Mouse (Mus musculus): Measurements from ENCODE around the gene Diaph3. TPM values are rescaled to one million over a fixed set of nuclear protein-coding genes. Genes with fewer than 3 reads are reported as not detected.

Gene Diaph3
- polyA plus RNA-seq, 1 experiment: 3.4 TPM

DNA sequence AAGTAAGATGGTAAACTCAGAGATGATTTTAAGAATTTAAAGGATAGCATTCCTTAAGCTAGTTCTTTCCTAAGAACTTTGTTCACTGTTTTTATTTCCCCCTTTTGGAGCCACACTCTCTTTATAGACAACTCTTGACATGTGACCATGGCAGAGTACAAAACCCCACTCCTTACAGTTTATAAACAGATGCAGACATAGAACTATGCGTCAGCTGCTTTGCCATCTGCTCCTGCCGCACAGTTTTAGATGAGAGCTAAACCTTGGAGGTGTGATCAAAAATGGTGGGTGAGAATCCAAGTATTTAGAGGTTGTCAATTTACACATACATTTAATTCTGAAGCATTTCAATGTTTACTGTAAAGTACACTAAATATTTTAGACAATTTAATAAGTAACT lies 367.7 kb downstream of the Diaph3 start:
- Histone ChIP-seq H3K36me3 (ENCODE audit: control insufficient read depth) (peaks cover 6% of the 10 kb centered on the region), H3K4me1 (ENCODE audit: control insufficient read depth) (no peaks in the 10 kb centered on the region), H3K4me3 (replicated peaks) (no peak overlapping the region), H3K27me3 (ENCODE audit: control insufficient read depth) (no peaks in the 10 kb centered on the region), H3K9me3 (ENCODE audit: control insufficient read depth, low read length) (no peaks in the 10 kb centered on the region)
- TF ChIP-seq TAL1 (IDR thresholded peaks at IDR 0.05; ENCODE audit: low read length) (no peak), GATA1 (IDR thresholded peaks at IDR 0.05; ENCODE audit: low read length) (no peak)

- no peaks in the 10 kb centered on the region for H3K4me1 ChIP-seq (ENCODE audit: control insufficient read depth)
- no peaks in the 10 kb centered on the region for H3K9me3 ChIP-seq (ENCODE audit: control insufficient read depth, low read length)
- no peak overlapping the region for H3K4me3 ChIP-seq (replicated peaks)
- no peaks in the 10 kb centered on the region for H3K27me3 ChIP-seq (ENCODE audit: control insufficient read depth)
- H3K36me3 ChIP-seq (ENCODE audit: control insufficient read depth): peaks cover 6% of the 10 kb centered on the region
- no peak for TF ChIP-seq GATA1 (IDR thresholded peaks at IDR 0.05; ENCODE audit: low read length)
- no peak for TF ChIP-seq TAL1 (IDR thresholded peaks at IDR 0.05; ENCODE audit: low read length)
Observed at GRCm38 (mm10) chr14:86772176-86773150, 368.6 kb downstream of the Diaph3 start.

DNA sequence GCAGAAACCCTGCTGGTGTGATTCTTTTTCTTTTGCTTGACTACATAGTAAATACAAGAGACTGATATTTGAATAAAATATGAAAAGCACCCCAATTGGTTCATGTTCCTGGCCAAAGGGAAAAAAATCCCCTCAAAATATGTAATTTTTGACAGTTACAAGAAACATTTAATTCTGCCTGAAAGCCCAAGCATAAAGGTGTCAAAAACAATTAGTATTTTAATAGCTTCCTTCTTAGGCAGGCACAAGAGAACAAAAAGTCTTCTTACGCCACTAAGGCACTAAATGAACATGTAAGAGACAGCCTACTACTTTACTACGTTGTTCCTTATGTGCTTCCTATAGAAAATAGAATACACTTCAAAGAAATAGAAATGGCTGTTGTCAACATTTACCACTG lies 376.7 kb downstream of the Diaph3 start:
- Histone ChIP-seq H3K9me3 (ENCODE audit: control insufficient read depth, low read length) (no peaks in the 10 kb centered on the region), H3K4me1 (ENCODE audit: control insufficient read depth) (no peaks in the 10 kb centered on the region), H3K36me3 (ENCODE audit: control insufficient read depth) (peaks cover 4% of the 10 kb centered on the region), H3K27me3 (ENCODE audit: control insufficient read depth) (no peaks in the 10 kb centered on the region), H3K4me3 (replicated peaks) (no peak overlapping the region)
- TF ChIP-seq GATA1 (IDR thresholded peaks at IDR 0.05; ENCODE audit: low read length): no peak
- TF ChIP-seq TAL1 (IDR thresholded peaks at IDR 0.05; ENCODE audit: low read length): no peak

- TF ChIP-seq TAL1 (IDR thresholded peaks at IDR 0.05; ENCODE audit: low read length) (no peak), GATA1 (IDR thresholded peaks at IDR 0.05; ENCODE audit: low read length) (no peak)
- H3K27me3 ChIP-seq (ENCODE audit: control insufficient read depth): no peaks in the 10 kb centered on the region
- peaks cover 4% of the 10 kb centered on the region; the same call in 1 of the 2 replicates for H3K36me3 ChIP-seq (ENCODE audit: control insufficient read depth)
- no peak overlapping the region for H3K4me3 ChIP-seq (replicated peaks)
- no peaks in the 10 kb centered on the region for H3K4me1 ChIP-seq (ENCODE audit: control insufficient read depth)
- no peaks in the 10 kb centered on the region for H3K9me3 ChIP-seq (ENCODE audit: control insufficient read depth, low read length)
Observed at GRCm38 (mm10) chr14:86757604-86758520, 383.2 kb downstream of the Diaph3 start.

GRCm38 (mm10) chr14:86757132-86757531 lies 383.9 kb downstream of the Diaph3 start:
- no peaks in the 10 kb centered on the region for H3K36me3 ChIP-seq (ENCODE audit: control insufficient read depth)
- no peaks in the 10 kb centered on the region for H3K4me1 ChIP-seq (ENCODE audit: control insufficient read depth)
- no peak overlapping the region for H3K4me3 ChIP-seq (replicated peaks)
- no peaks in the 10 kb centered on the region for H3K9me3 ChIP-seq (ENCODE audit: control insufficient read depth, low read length)
- no peaks in the 10 kb centered on the region for H3K27me3 ChIP-seq (ENCODE audit: control insufficient read depth)
- TF ChIP-seq GATA1 (IDR thresholded peaks at IDR 0.05; ENCODE audit: low read length): no peak
- no peak for TF ChIP-seq TAL1 (IDR thresholded peaks at IDR 0.05; ENCODE audit: low read length)

- Histone ChIP-seq H3K36me3 (ENCODE audit: control insufficient read depth) (peaks cover 16% of the 10 kb centered on the region), H3K9me3 (ENCODE audit: control insufficient read depth, low read length) (no peaks in the 10 kb centered on the region), H3K4me1 (ENCODE audit: control insufficient read depth) (no peaks in the 10 kb centered on the region), H3K27me3 (ENCODE audit: control insufficient read depth) (no peaks in the 10 kb centered on the region), H3K4me3 (replicated peaks) (no peak overlapping the region)
- TF ChIP-seq GATA1 (IDR thresholded peaks at IDR 0.05; ENCODE audit: low read length) (no peak), TAL1 (IDR thresholded peaks at IDR 0.05; ENCODE audit: low read length) (no peak)
Observed at GRCm38 (mm10) chr14:86750351-86750750, 390.7 kb downstream of the Diaph3 start.

DNA sequence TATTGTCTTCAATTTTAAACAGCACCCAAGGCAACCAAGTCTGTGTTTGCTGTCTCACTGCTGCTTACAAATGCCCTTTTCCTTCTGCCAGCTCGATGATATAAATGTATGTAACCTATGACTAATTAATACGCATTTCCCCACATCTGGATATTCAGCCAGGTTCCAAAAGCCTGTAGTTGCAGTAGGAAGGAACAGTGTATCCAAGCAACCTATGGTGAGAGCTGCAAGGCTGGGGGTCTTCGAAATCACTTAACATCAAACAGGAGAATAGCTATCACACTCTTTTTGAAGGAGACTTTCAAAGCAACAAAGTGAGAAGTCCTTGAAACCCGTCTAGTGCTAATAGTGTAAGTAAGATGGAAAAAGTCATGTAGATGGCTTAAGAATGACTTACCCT lies 391.6 kb downstream of the Diaph3 start:
- H3K4me3 ChIP-seq (replicated peaks): no peak overlapping the region
- no peaks in the 10 kb centered on the region for H3K27me3 ChIP-seq (ENCODE audit: control insufficient read depth)
- no peaks in the 10 kb centered on the region for H3K9me3 ChIP-seq (ENCODE audit: control insufficient read depth, low read length)
- peaks cover 7% of the 10 kb centered on the region for H3K4me1 ChIP-seq (ENCODE audit: control insufficient read depth)
- TF ChIP-seq TAL1 (IDR thresholded peaks at IDR 0.05; ENCODE audit: low read length) (no peak), GATA1 (IDR thresholded peaks at IDR 0.05; ENCODE audit: low read length) (no peak)
- H3K36me3 ChIP-seq (ENCODE audit: control insufficient read depth): peaks cover 20% of the 10 kb centered on the region

- peaks cover 22% of the 10 kb centered on the region for H3K36me3 ChIP-seq (ENCODE audit: control insufficient read depth)
Observed at GRCm38 (mm10) chr14:86748876-86749275, 392.2 kb downstream of the Diaph3 start.

DNA sequence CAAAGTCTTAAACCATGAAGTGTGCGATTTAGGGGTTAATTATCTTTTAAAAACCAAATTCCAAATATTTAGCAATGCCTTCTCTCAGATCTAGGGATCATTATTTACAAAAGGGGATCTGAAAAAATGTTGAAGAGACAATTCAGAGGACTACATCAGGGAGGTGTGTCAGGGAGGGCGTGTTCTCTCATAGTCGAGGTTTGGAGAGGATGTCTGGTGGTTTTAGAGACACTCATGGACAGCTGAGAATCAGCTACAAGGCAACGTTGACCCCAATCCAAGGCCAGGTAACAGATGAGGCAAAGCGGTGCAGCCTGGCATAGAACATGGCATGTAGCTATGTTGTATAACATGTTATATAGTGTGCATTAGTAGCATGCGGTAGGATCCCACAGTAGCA lies 396.5 kb downstream of the Diaph3 start:
- no peak overlapping the region for H3K4me3 ChIP-seq (replicated peaks)
- peaks cover 52% of the 10 kb centered on the region for H3K4me1 ChIP-seq (ENCODE audit: control insufficient read depth)
- H3K27me3 ChIP-seq (ENCODE audit: control insufficient read depth): no peaks in the 10 kb centered on the region
- H3K9me3 ChIP-seq (ENCODE audit: control insufficient read depth, low read length): no peaks in the 10 kb centered on the region
- TF ChIP-seq GATA1 (IDR thresholded peaks at IDR 0.05; ENCODE audit: low read length) (no peak), TAL1 (IDR thresholded peaks at IDR 0.05; ENCODE audit: low read length) (no peak)
- peaks cover 27% of the 10 kb centered on the region for H3K36me3 ChIP-seq (ENCODE audit: control insufficient read depth)

More at GRCm38 (mm10) chr14:86748876-86749275, 392.2 kb downstream of the Diaph3 start:
- no peaks in the 10 kb centered on the region for H3K27me3 ChIP-seq (ENCODE audit: control insufficient read depth)
- H3K4me3 ChIP-seq (replicated peaks): no peak overlapping the region
- TF ChIP-seq GATA1 (IDR thresholded peaks at IDR 0.05; ENCODE audit: low read length): no peak
- TF ChIP-seq TAL1 (IDR thresholded peaks at IDR 0.05; ENCODE audit: low read length): no peak
- no peaks in the 10 kb centered on the region for H3K9me3 ChIP-seq (ENCODE audit: control insufficient read depth, low read length)
- H3K4me1 ChIP-seq (ENCODE audit: control insufficient read depth): peaks cover 11% of the 10 kb centered on the region

Measured in erythroblast, embryonic 14.5 days (primary cell).